In genomic region chrX:48033024-48033423, GRCm38 (mm10) we compare ENCODE assay signal across 8 mouse cellular contexts. TPM values are rescaled to one million over a fixed set of nuclear protein-coding genes. Genes with fewer than 3 reads are reported as not detected.
DNase-seq lines count a peak whose midpoint lies in the region; ATAC-seq and TF ChIP-seq lines count a peak whose summit lies in the region.

No protein-coding gene starts in this region.

- H3K27me3 ChIP-seq in stomach, embryonic 15.5 days (replicated peaks): no peaks in the 10 kb centered on the region; the same call in 1 of the 2 replicates
- H3K27me3 ChIP-seq in stomach, postnatal 0 days (ENCODE audit: control insufficient read depth, insufficient read depth, low read length): no peaks in the 10 kb centered on the region
- peaks cover 10% of the 10 kb centered on the region; the same call in 1 of the 2 replicates for H3K27me3 ChIP-seq in heart, postnatal 0 days (ENCODE audit: control insufficient read depth, insufficient read depth, low read length)
- H3K27me3 ChIP-seq in limb, embryonic 13.5 days: peaks cover 6% of the 10 kb centered on the region; the same call in 1 of the 2 replicates

- no peaks in the 10 kb centered on the region for H3K4me1 ChIP-seq in stomach, embryonic 15.5 days
- H3K4me1 ChIP-seq in stomach, postnatal 0 days (replicated peaks; ENCODE audit: control insufficient read depth, insufficient read depth): no peaks in the 10 kb centered on the region
- H3K4me1 ChIP-seq in heart, postnatal 0 days (ENCODE audit: control insufficient read depth, insufficient read depth): no peaks in the 10 kb centered on the region
- H3K4me1 ChIP-seq in limb, embryonic 13.5 days: 0 out of 2 replicates have a peak, but pooled peaks cover 4% of the 10 kb centered on the region

- peak overlapping the region; percentile 77; the same call in 1 of the 2 replicates for H3K4me2 ChIP-seq in stomach, embryonic 15.5 days
- H3K4me2 ChIP-seq in stomach, postnatal 0 days (replicated peaks; ENCODE audit: low read depth): no peak overlapping the region
- H3K4me2 ChIP-seq in heart, postnatal 0 days (ENCODE audit: low read depth, low read length): peak overlapping the region; percentile 70
- H3K4me2 ChIP-seq in limb, embryonic 13.5 days (replicated peaks): peak overlapping the region; percentile 77

- H3K9ac ChIP-seq in stomach, embryonic 15.5 days: no peak overlapping the region
- no peak overlapping the region for H3K9ac ChIP-seq in stomach, postnatal 0 days (ENCODE audit: low read length)
- H3K9ac ChIP-seq in heart, postnatal 0 days (replicated peaks; ENCODE audit: low read depth, low read length): no peak overlapping the region
- no peak overlapping the region for H3K9ac ChIP-seq in limb, embryonic 13.5 days

- no peaks in the 10 kb centered on the region for H3K9me3 ChIP-seq in stomach, embryonic 15.5 days
- no peaks in the 10 kb centered on the region for H3K9me3 ChIP-seq in stomach, postnatal 0 days (ENCODE audit: control insufficient read depth, low read length)
- H3K9me3 ChIP-seq in heart, postnatal 0 days (replicated peaks; ENCODE audit: control insufficient read depth, low read length): no peaks in the 10 kb centered on the region
- H3K9me3 ChIP-seq in limb, embryonic 13.5 days: no peaks in the 10 kb centered on the region

- ATAC-seq in stomach, embryonic 15.5 days (ENCODE audit: insufficient read depth, low FRiP score, low read depth): no peak
- ATAC-seq in stomach, postnatal 0 days (ENCODE audit: low FRiP score, low TSS enrichment): no peak
- no peak for ATAC-seq in heart, postnatal 0 days (ENCODE audit: insufficient read depth, low read depth)
- ATAC-seq in limb, embryonic 13.5 days (ENCODE audit: low FRiP score, low read depth): no peak
- ATAC-seq in CD4-positive, CD25-positive, alpha-beta regulatory T cell, adult 4 months: no peak

- H3K36me3 ChIP-seq in stomach, embryonic 15.5 days: no peaks in the 10 kb centered on the region
- H3K36me3 ChIP-seq in stomach, postnatal 0 days (ENCODE audit: control insufficient read depth, insufficient read depth, low read length): no peaks in the 10 kb centered on the region
- no peaks in the 10 kb centered on the region for H3K36me3 ChIP-seq in heart, postnatal 0 days (replicated peaks; ENCODE audit: control insufficient read depth, insufficient read depth, low read length)
- no peaks in the 10 kb centered on the region for H3K36me3 ChIP-seq in limb, embryonic 13.5 days

- H3K27ac ChIP-seq in stomach, embryonic 15.5 days: no peak overlapping the region
- H3K27ac ChIP-seq in stomach, postnatal 0 days (replicated peaks): no peak overlapping the region
- no peak overlapping the region for H3K27ac ChIP-seq in heart, postnatal 0 days (ENCODE audit: low read depth)
- H3K27ac ChIP-seq in limb, embryonic 13.5 days: no peak overlapping the region

- 65% methylated on average over 3 of the region's 3 CpGs for WGBS in stomach, embryonic 15.5 days
- WGBS in stomach, postnatal 0 days: 76% methylated on average over 3 of the region's 3 CpGs
- WGBS in heart, postnatal 0 days: 44% methylated on average over 3 of the region's 3 CpGs
- 66% methylated on average over 3 of the region's 3 CpGs for WGBS in limb, embryonic 13.5 days

- TF ChIP-seq CTCF in stomach, postnatal 0 days (IDR thresholded peaks at IDR 0.05; ENCODE audit: low read depth): no peak
- TF ChIP-seq CTCF in heart, postnatal 0 days (IDR thresholded peaks at IDR 0.05; ENCODE audit: low read depth): no peak

- 0 out of 2 replicates have a peak overlapping the region, but pooled peaks have one; percentile 45 for H3K4me3 ChIP-seq in stomach, embryonic 15.5 days (replicated peaks)
- no peak overlapping the region for H3K4me3 ChIP-seq in stomach, postnatal 0 days (ENCODE audit: low read depth, low read length)
- H3K4me3 ChIP-seq in heart, postnatal 0 days (ENCODE audit: low read depth, low read length): peak overlapping the region; percentile 50
- H3K4me3 ChIP-seq in limb, embryonic 13.5 days: peak overlapping the region; percentile 53

- no peak for TF ChIP-seq EP300 in stomach, postnatal 0 days (optimal IDR thresholded peaks at IDR 0.05)
- no peak for TF ChIP-seq EP300 in heart, postnatal 0 days (IDR thresholded peaks at IDR 0.05; ENCODE audit: low read depth)

- DNase-seq in frontal cortex, postnatal 36 days (ENCODE audit: low spot score in 2 of 2): peak; percentile 41 to 42
- DNase-seq in frontal cortex, postnatal 14 days (ENCODE audit: low spot score in 2 of 2): no peak
- DNase-seq in stomach, postnatal 0 days (ENCODE audit: low spot score): no peak
- no peak for DNase-seq in heart, postnatal 0 days (ENCODE audit: low spot score)
- DNase-seq in urinary bladder, postnatal 36 days (ENCODE audit: low spot score in 2 of 2): no peak

RNA-seq across cellular contexts. Expression of gene Apln, which starts 1.6 kb away (rescaled TPM):
- polyA plus RNA-seq in stomach, embryonic 15.5 days (2015; fragmentation: Nextera tagmentation; extraction: Ambion mirVana): 6.3 and 8.3 TPM in 2 replicates
- 3.0 and 3.1 TPM in 2 replicates for polyA plus RNA-seq in stomach, postnatal 0 days (2015; fragmentation: Nextera tagmentation; extraction: Ambion mirVana)
- 15.0 and 18.6 TPM in 2 replicates for total RNA-seq in heart, postnatal 0 days (2014; rRNA removed; ENCODE audit: low replicate concordance)
- 6.3 and 7.6 TPM in 2 replicates for polyA plus RNA-seq in heart, postnatal 0 days (2015; fragmentation: Nextera tagmentation; extraction: Ambion mirVana)
- 8.9 and 9.3 TPM in 2 replicates for polyA plus RNA-seq in limb, embryonic 13.5 days (2015; fragmentation: Nextera tagmentation; extraction: Ambion mirVana)
- polyA plus RNA-seq in CD4-positive, CD25-positive, alpha-beta regulatory T cell, adult 4 months (2017; shearing (Covaris generic)): under 1 TPM; 0.30 to 0.37 TPM

Comparison
In these comparisons a context has a peak if more than half of its experiments do, and no peak if none do; other contexts are left out.
1. DNase-seq: peak in frontal cortex, postnatal 36 days (2 of 2); none in frontal cortex, postnatal 14 days (0 of 2), stomach, postnatal 0 days (single experiment), heart, postnatal 0 days (single experiment) and urinary bladder, postnatal 36 days (0 of 2).